ENCODE assay signal across 11 mouse cellular contexts in genomic region chr7:69991982-69992381, GRCm38 (mm10).
DNase-seq lines count a peak whose midpoint lies in the region; ATAC-seq and TF ChIP-seq lines count a peak whose summit lies in the region.
"Had no signal": no experiment of that assay in that cellular context is flagged by ENCODE, and none has a peak within 500 bp of the region (broad histone marks: within the 10 kb centered on the region; RNA-seq: fewer than 3 reads in every experiment).

No protein-coding gene starts in this region.

- no peak overlapping the region for H3K9ac ChIP-seq in heart, embryonic 15.5 days
- no peak overlapping the region for H3K9ac ChIP-seq in forebrain, embryonic 15.5 days (replicated peaks)
- no peak overlapping the region for H3K9ac ChIP-seq in limb, embryonic 12.5 days (replicated peaks)

- no peak for ATAC-seq in heart, embryonic 15.5 days (replicated peaks; ENCODE audit: insufficient number of reproducible peaks, insufficient read depth, low FRiP score, low read depth)
- ATAC-seq in forebrain, embryonic 15.5 days (replicated peaks), result no peak
- no peak for ATAC-seq in limb, embryonic 12.5 days (ENCODE audit: insufficient number of reproducible peaks, insufficient read depth, low FRiP score, low TSS enrichment, low read depth)
- ATAC-seq: Patski had no signal

- TF ChIP-seq POLR2A in brain, embryonic 14.5 days (IDR thresholded peaks at IDR 0.05; ENCODE audit: borderline replicate concordance, extremely low read depth, insufficient read depth, insufficient read length, poor library complexity, severe bottlenecking), result no peak

- H3K4me3 ChIP-seq in heart, embryonic 15.5 days, result no peak overlapping the region
- 0 out of 2 replicates have a peak overlapping the region, but pooled peaks have one; percentile 16 for H3K4me3 ChIP-seq in forebrain, embryonic 15.5 days
- H3K4me3 ChIP-seq in limb, embryonic 12.5 days (replicated peaks), result no peak overlapping the region
- H3K4me3 ChIP-seq in left cerebral cortex, adult 2 months, result no peak overlapping the region
- H3K4me3 ChIP-seq: erythroblast, embryonic 14.5 days had no signal

- DNase-seq in heart, postnatal 36 days, result no peak
- DNase-seq in brain, embryonic 14.5 days (ENCODE audit: low read depth), result peak; percentile 61
- DNase-seq in spleen, postnatal 36 days (ENCODE audit: low spot score in 2 of 2), result no peak
- DNase-seq in left cerebral cortex, adult 2 months (ENCODE audit: extremely low spot score in 1 of 2, low spot score in 2 of 2), result no peak
- DNase-seq in frontal cortex, postnatal 36 days (ENCODE audit: low spot score in 2 of 2), result no peak
- DNase-seq: right cerebral cortex, postnatal 25 days had no signal

- 37% methylated on average over 3 of the region's 3 CpGs for WGBS in heart, embryonic 15.5 days
- 4% methylated on average over 3 of the region's 3 CpGs for WGBS in forebrain, embryonic 15.5 days
- WGBS in limb, embryonic 12.5 days, result 14% methylated on average over 3 of the region's 3 CpGs

- TF ChIP-seq CTCF in brain, embryonic 14.5 days (IDR thresholded peaks at IDR 0.05; ENCODE audit: borderline replicate concordance, extremely low read depth, insufficient read depth, insufficient read length), result no peak
- no peak for TF ChIP-seq CTCF in left cerebral cortex, adult 2 months (IDR thresholded peaks at IDR 0.05)

- no peaks in the 10 kb centered on the region for H3K4me1 ChIP-seq in heart, embryonic 15.5 days (replicated peaks)
- H3K4me1 ChIP-seq in forebrain, embryonic 15.5 days, result peaks cover 24% of the 10 kb centered on the region
- H3K4me1 ChIP-seq in limb, embryonic 12.5 days (replicated peaks), result peaks cover 24% of the 10 kb centered on the region

- H3K9me3 ChIP-seq in heart, embryonic 15.5 days (replicated peaks), result no peaks in the 10 kb centered on the region
- no peaks in the 10 kb centered on the region for H3K9me3 ChIP-seq in forebrain, embryonic 15.5 days
- no peaks in the 10 kb centered on the region for H3K9me3 ChIP-seq in limb, embryonic 12.5 days

- H3K4me2 ChIP-seq in heart, embryonic 15.5 days, result peak overlapping the region; percentile 54
- H3K4me2 ChIP-seq in forebrain, embryonic 15.5 days (replicated peaks), result peak overlapping the region; percentile 35
- peak overlapping the region; percentile 48 for H3K4me2 ChIP-seq in limb, embryonic 12.5 days

- no peaks in the 10 kb centered on the region for H3K36me3 ChIP-seq in heart, embryonic 15.5 days
- no peaks in the 10 kb centered on the region for H3K36me3 ChIP-seq in forebrain, embryonic 15.5 days
- no peaks in the 10 kb centered on the region for H3K36me3 ChIP-seq in limb, embryonic 12.5 days

- no peak overlapping the region for H3K27ac ChIP-seq in heart, embryonic 15.5 days
- peak overlapping the region; percentile 8 for H3K27ac ChIP-seq in forebrain, embryonic 15.5 days (replicated peaks)
- H3K27ac ChIP-seq in limb, embryonic 12.5 days, result no peak overlapping the region
- H3K27ac ChIP-seq in left cerebral cortex, adult 2 months, result no peak overlapping the region

- no peaks in the 10 kb centered on the region for H3K27me3 ChIP-seq in heart, embryonic 15.5 days
- peaks cover 63% of the 10 kb centered on the region for H3K27me3 ChIP-seq in forebrain, embryonic 15.5 days
- peaks cover 20% of the 10 kb centered on the region for H3K27me3 ChIP-seq in limb, embryonic 12.5 days
- H3K27me3 ChIP-seq: Patski had no signal

- intact Hi-C loops in heart, postnatal 36 days (cut with DNase I), result no loop called here
- intact Hi-C loops in left cerebral cortex, adult 2 months (cut with DNase I), result loop anchor here (5.0 kb wide), 1 partner anchor 340 kb away; no protein-coding TSS in a partner anchor
